Mouse (Mus musculus) natural killer cell, adult 2 months (primary cell): ENCODE measurements around the gene Pcbp1.

ENCODE experiments used
- DNase-seq, 2 experiments: peaks; one replicate each; pipeline ENCODE4 v3.0.0; 2022; ENCODE audit warnings: low spot score in 2 of 2

The Pcbp1 gene

GRCm38 (mm10) chr6:86526032-86526960, at the start of gene Pcbp1:
TSS of gene Pcbp1 (minus strand) at chr6:86526321.
- peak; percentile 93 to 95 for DNase-seq

GRCm38 (mm10) chr6:86574495-86574894, 48.4 kb upstream of the Pcbp1 start:
- no peak for DNase-seq

- DNase-seq = peak; percentile 83 to 84
Measured at GRCm38 (mm10) chr6:86570830-86571229, 44.7 kb upstream of the Pcbp1 start.

GRCm38 (mm10) chr6:86569461-86569820, 43.3 kb upstream of the Pcbp1 start:
- DNase-seq = peak; percentile 14 to 30

- no peak for DNase-seq
Measured at GRCm38 (mm10) chr6:86568816-86569460, 42.8 kb upstream of the Pcbp1 start.

GRCm38 (mm10) chr6:86565782-86566181, 39.7 kb upstream of the Pcbp1 start:
- no peak for DNase-seq

GRCm38 (mm10) chr6:86557182-86557581, 31.1 kb upstream of the Pcbp1 start:
- DNase-seq = peak in 1 of 2 experiments; percentile 32

GRCm38 (mm10) chr6:86556345-86557058, 30.4 kb upstream of the Pcbp1 start:
- no peak for DNase-seq

- DNase-seq = no peak
Measured at GRCm38 (mm10) chr6:86550587-86550986, 24.5 kb upstream of the Pcbp1 start.

GRCm38 (mm10) chr6:86547880-86548367, 21.8 kb upstream of the Pcbp1 start:
- peak; percentile 62 to 80 for DNase-seq

- peak; percentile 12 to 40 for DNase-seq
Measured at GRCm38 (mm10) chr6:86547228-86547755, 21.2 kb upstream of the Pcbp1 start.

GRCm38 (mm10) chr6:86545236-86545635, 19.1 kb upstream of the Pcbp1 start:
- peak; percentile 56 to 57 for DNase-seq

GRCm38 (mm10) chr6:86543869-86544268, 17.7 kb upstream of the Pcbp1 start:
- DNase-seq = no peak

GRCm38 (mm10) chr6:86543060-86543459, 16.9 kb upstream of the Pcbp1 start:
- no peak for DNase-seq

- DNase-seq = peak in 1 of 2 experiments; percentile 15
Measured at GRCm38 (mm10) chr6:86541650-86542049, 15.5 kb upstream of the Pcbp1 start.

- DNase-seq = no peak
Measured at GRCm38 (mm10) chr6:86528451-86528785, 2.3 kb upstream of the Pcbp1 start.

GRCm38 (mm10) chr6:86527766-86528450, 1.8 kb upstream of the Pcbp1 start:
- no peak for DNase-seq

GRCm38 (mm10) chr6:86526961-86527740, 1.0 kb upstream of the Pcbp1 start:
- DNase-seq = peak; percentile 83 to 85

- no peak for DNase-seq
Measured at GRCm38 (mm10) chr6:86525646-86526031, 482 bp downstream of the Pcbp1 start.

- DNase-seq = no peak
Measured at GRCm38 (mm10) chr6:86524879-86525645, 1.1 kb downstream of the Pcbp1 start.
